In genomic region chr11:70594253-70594989, GRCm38 (mm10) we compare ENCODE assay signal across 12 mouse cellular contexts. TPM values are rescaled to one million over a fixed set of nuclear protein-coding genes. Genes with fewer than 3 reads are reported as not detected.
DNase-seq lines count a peak whose midpoint lies in the region; TF ChIP-seq lines count a peak whose summit lies in the region.
"Had no signal": no experiment of that assay in that cellular context is flagged by ENCODE, and none has a peak within 500 bp of the region (broad histone marks: within the 10 kb centered on the region; RNA-seq: fewer than 3 reads in every experiment).

No protein-coding gene starts in this region.

- TF ChIP-seq POLR2A in bone marrow macrophage, adult 2 months (IDR thresholded peaks at IDR 0.05; ENCODE audit: borderline replicate concordance, low read depth, low read length), result no peak
- no peak for TF ChIP-seq POLR2A in kidney, adult 2 months (IDR thresholded peaks at IDR 0.05; ENCODE audit: low read depth, low read length)

- H3K4me3 ChIP-seq in left cerebral cortex, adult 2 months, result no peak overlapping the region
- H3K4me3 ChIP-seq in bone marrow macrophage, adult 2 months (ENCODE audit: insufficient read depth, low read length), result no peak overlapping the region
- H3K4me3 ChIP-seq in kidney, adult 2 months (ENCODE audit: insufficient read depth, low read depth, low read length), result no peak overlapping the region
- H3K4me3 ChIP-seq in macrophage (ENCODE audit: inconsistent target), result no peak overlapping the region
- H3K4me3 ChIP-seq: myocyte had no signal

- peaks cover 84% of the 10 kb centered on the region for H3K4me1 ChIP-seq in bone marrow macrophage, adult 2 months (ENCODE audit: control insufficient read depth, insufficient read depth, low read length)
- H3K4me1 ChIP-seq in kidney, adult 2 months (ENCODE audit: control insufficient read depth, insufficient read depth, low read length), result peaks cover 39% of the 10 kb centered on the region

- TF ChIP-seq CTCF in left cerebral cortex, adult 2 months (IDR thresholded peaks at IDR 0.05), result no peak
- no peak for TF ChIP-seq CTCF in bone marrow macrophage, adult 2 months (IDR thresholded peaks at IDR 0.05; ENCODE audit: low read depth, low read length)
- TF ChIP-seq CTCF in kidney, adult 2 months (conservative IDR thresholded peaks at IDR 0.05; ENCODE audit: insufficient read depth, insufficient read length, low read depth, low read length), result no peak

- DNase-seq in left cerebral cortex, adult 2 months (ENCODE audit: extremely low spot score in 1 of 2, low spot score in 2 of 2), result no peak
- DNase-seq in left cerebral cortex, postnatal 36 days (ENCODE audit: low spot score in 2 of 2), result no peak
- DNase-seq in kidney, adult 2 months, result peak; percentile 64
- DNase-seq in gastrocnemius, postnatal 10 days, result no peak
- no peak for DNase-seq in cerebellum, postnatal 14 days
- DNase-seq: left cerebral cortex, postnatal 4 days; right cerebral cortex, postnatal 14 days; thymus, postnatal 14 days had no signal

- WGBS in kidney, adult 2 months, result 64% methylated on average over 15 of the region's 15 CpGs
- 80% methylated on average over 14 of the region's 15 CpGs for WGBS in macrophage (ENCODE audit: missing documents)

- peaks cover 57% of the 10 kb centered on the region; the same call in 1 of the 2 replicates for H3K79me2 ChIP-seq in macrophage (ENCODE audit: inconsistent target)

- intact Hi-C loops in left cerebral cortex, adult 2 months (cut with DNase I), result no loop called here
- intact Hi-C loops in left cerebral cortex, postnatal 36 days (cut with DNase I), result no loop called here

- H3K27ac ChIP-seq in left cerebral cortex, adult 2 months, result peak overlapping the region; percentile 37
- H3K27ac ChIP-seq in bone marrow macrophage, adult 2 months (ENCODE audit: insufficient read depth, low read depth, low read length), result peak overlapping the region; percentile 96
- peak overlapping the region; percentile 32 for H3K27ac ChIP-seq in kidney, adult 2 months (ENCODE audit: insufficient read depth, low read depth, low read length)
- peak overlapping the region; percentile 89 for H3K27ac ChIP-seq in macrophage

- no peaks in the 10 kb centered on the region for H3K27me3 ChIP-seq in kidney, adult 2 months (replicated peaks; ENCODE audit: control insufficient read depth, insufficient read depth, low read length)

- no peaks in the 10 kb centered on the region for H3K36me3 ChIP-seq in kidney, adult 2 months (ENCODE audit: control insufficient read depth, insufficient read depth, low read length)
- peaks cover 6% of the 10 kb centered on the region; the same call in 1 of the 2 replicates for H3K36me3 ChIP-seq in macrophage (ENCODE audit: inconsistent target)

RNA-seq across cellular contexts. Expression of gene 4930544D05Rik, which starts 21.2 kb away (rescaled TPM):
- total RNA-seq in left cerebral cortex, adult 2 months (2021), result under 1 TPM; 0.61 TPM
- not detected for total RNA-seq in left cerebral cortex, postnatal 36 days (2021)
- polyA plus RNA-seq in bone marrow macrophage, adult 2 months (2012; ENCODE audit: insufficient read depth, insufficient read length, missing spikeins), result not detected in 2 replicates
- 0.29 TPM in 1 of 2 replicates, not detected in the other for polyA plus RNA-seq in kidney, adult 2 months (2012; rRNA removed)
- total RNA-seq in macrophage (2018; cell fraction: chromatin; rRNA removed), result 1 to 10 TPM in 8 of 26 experiments, not detected in 18; 1.2 to 2.3 (median 1.4) TPM
- under 1 TPM in 1 of 26 experiments, not detected in 25; 0.23 TPM for total RNA-seq in macrophage (2018; cell fraction: cytosol; rRNA removed)
- total RNA-seq in macrophage (2018; cell fraction: nucleus; rRNA removed), result 1 to 10 TPM in 1 of 26 experiments, not detected in 25; 1.6 TPM
- not detected in 3 replicates for polyA plus RNA-seq in macrophage (2018)
- total RNA-seq in gastrocnemius, postnatal 10 days (2021), result not detected
- total RNA-seq: left cerebral cortex, postnatal 4 days had no signal
- polyA plus RNA-seq: heart, embryonic 16.5 days had no signal

RNA-seq across cellular contexts. Expression of gene Chrne, which starts 24.6 kb away (rescaled TPM):
- total RNA-seq in left cerebral cortex, adult 2 months (2021), result not detected
- total RNA-seq in left cerebral cortex, postnatal 36 days (2021), result not detected
- polyA plus RNA-seq in bone marrow macrophage, adult 2 months (2012; ENCODE audit: insufficient read depth, insufficient read length, missing spikeins), result not detected in 2 replicates
- 0.86 and 1.0 TPM in 2 replicates for polyA plus RNA-seq in kidney, adult 2 months (2012; rRNA removed)
- under 1 TPM in 2 of 26 experiments, not detected in 24; 0.56 to 0.80 TPM for total RNA-seq in macrophage (2018; cell fraction: chromatin; rRNA removed)
- under 1 TPM in 1 of 26 experiments, not detected in 25; 0.43 TPM for total RNA-seq in macrophage (2018; cell fraction: cytosol; rRNA removed)
- total RNA-seq in macrophage (2018; cell fraction: nucleus; rRNA removed), result under 1 TPM in 1 of 26 experiments, not detected in 25; 0.89 TPM
- polyA plus RNA-seq in macrophage (2018), result not detected in 3 replicates
- total RNA-seq in gastrocnemius, postnatal 10 days (2021), result 10 to 100 TPM; 30.7 to 35.0 TPM
- total RNA-seq: left cerebral cortex, postnatal 4 days had no signal
- polyA plus RNA-seq: heart, embryonic 16.5 days had no signal

RNA-seq across cellular contexts. Expression of gene Mink1, which starts 31.7 kb away (rescaled TPM):
- 100 to 1,000 TPM; 411 to 445 TPM for total RNA-seq in left cerebral cortex, adult 2 months (2021)
- total RNA-seq in left cerebral cortex, postnatal 36 days (2021), result 100 to 1,000 TPM; 380 to 465 TPM
- polyA plus RNA-seq in bone marrow macrophage, adult 2 months (2012; ENCODE audit: insufficient read depth, insufficient read length, missing spikeins), result 139 and 151 TPM in 2 replicates
- polyA plus RNA-seq in kidney, adult 2 months (2012; rRNA removed), result 73.1 and 91.8 TPM in 2 replicates
- total RNA-seq in macrophage (2018; cell fraction: chromatin; rRNA removed), result 100 to 1,000 TPM in 24 of 26 experiments, 10 to 100 TPM in 2; 86.2 to 379 (median 281) TPM
- total RNA-seq in macrophage (2018; cell fraction: cytosol; rRNA removed), result 10 to 100 TPM; 40.2 to 69.7 (median 56.6) TPM
- total RNA-seq in macrophage (2018; cell fraction: nucleus; rRNA removed), result 100 to 1,000 TPM in 18 of 26 experiments, 10 to 100 TPM in 8; 63.4 to 206 (median 135) TPM
- polyA plus RNA-seq in macrophage (2018), result 23.4 to 63.5 TPM (median 51.1 TPM) in 3 replicates
- total RNA-seq in gastrocnemius, postnatal 10 days (2021), result 10 to 100 TPM; 28.6 to 37.0 TPM

RNA-seq across cellular contexts. Expression of gene Gp1ba, which starts 44.5 kb away (rescaled TPM):
- total RNA-seq in left cerebral cortex, adult 2 months (2021), result not detected
- total RNA-seq in left cerebral cortex, postnatal 36 days (2021), result not detected
- polyA plus RNA-seq in bone marrow macrophage, adult 2 months (2012; ENCODE audit: insufficient read depth, insufficient read length, missing spikeins), result not detected in 2 replicates
- 0.03 TPM in 1 of 2 replicates, not detected in the other for polyA plus RNA-seq in kidney, adult 2 months (2012; rRNA removed)
- 1 to 10 TPM in 1 of 26 experiments, under 1 TPM in 5, not detected in 20; 0.21 to 1.0 (median 0.38) TPM for total RNA-seq in macrophage (2018; cell fraction: chromatin; rRNA removed)
- under 1 TPM in 16 of 26 experiments, not detected in 10; 0.03 to 0.30 (median 0.12) TPM for total RNA-seq in macrophage (2018; cell fraction: cytosol; rRNA removed)
- total RNA-seq in macrophage (2018; cell fraction: nucleus; rRNA removed), result under 1 TPM in 11 of 26 experiments, not detected in 15; 0.18 to 0.55 (median 0.30) TPM
- polyA plus RNA-seq in macrophage (2018), result 0.09 to 2.0 TPM (median 0.28 TPM) in 3 replicates
- under 1 TPM; 0.12 to 0.29 TPM for total RNA-seq in gastrocnemius, postnatal 10 days (2021)

RNA-seq across cellular contexts. Expression of gene Rnf167, which starts 52.6 kb away (rescaled TPM):
- 10 to 100 TPM; 81.7 to 86.9 TPM for total RNA-seq in left cerebral cortex, adult 2 months (2021)
- 10 to 100 TPM; 78.6 to 87.8 TPM for total RNA-seq in left cerebral cortex, postnatal 36 days (2021)
- 70.1 and 76.6 TPM in 2 replicates for polyA plus RNA-seq in bone marrow macrophage, adult 2 months (2012; ENCODE audit: insufficient read depth, insufficient read length, missing spikeins)
- 118 and 123 TPM in 2 replicates for polyA plus RNA-seq in kidney, adult 2 months (2012; rRNA removed)
- total RNA-seq in macrophage (2018; cell fraction: chromatin; rRNA removed), result 100 to 1,000 TPM in 1 of 26 experiments, 10 to 100 TPM in 25; 27.7 to 110 (median 48.8) TPM
- total RNA-seq in macrophage (2018; cell fraction: cytosol; rRNA removed), result 10 to 100 TPM; 11.6 to 34.9 (median 20.6) TPM
- 100 to 1,000 TPM in 1 of 26 experiments, 10 to 100 TPM in 25; 30.6 to 102 (median 46.4) TPM for total RNA-seq in macrophage (2018; cell fraction: nucleus; rRNA removed)
- polyA plus RNA-seq in macrophage (2018), result 11.6 to 41.2 TPM (median 23.9 TPM) in 3 replicates
- 10 to 100 TPM; 41.9 to 43.7 TPM for total RNA-seq in gastrocnemius, postnatal 10 days (2021)

Comparison
In these comparisons a context has a peak if more than half of its experiments do, and no peak if none do; other contexts are left out.
1. H3K27ac ChIP-seq: peak in every context shown above with its lines; median percentile 96 in bone marrow macrophage, adult 2 months; 89 in macrophage; 37 in left cerebral cortex, adult 2 months; 32 in kidney, adult 2 months.
2. RNA of gene Chrne, which starts 24.6 kb away (total RNA-seq): 30.7 to 35.0 TPM in gastrocnemius, postnatal 10 days; not detected in left cerebral cortex, adult 2 months and not detected in left cerebral cortex, postnatal 36 days; every median in the first group is over 10 times any median in the second.
3. RNA of gene Mink1, which starts 31.7 kb away (total RNA-seq): 380 to 465 TPM in left cerebral cortex, postnatal 36 days and 411 to 445 TPM in left cerebral cortex, adult 2 months; 28.6 to 37.0 TPM in gastrocnemius, postnatal 10 days; every median in the first group is over 10 times any median in the second.